Mouse (Mus musculus): Measurements from ENCODE around the gene Rnf157.
"Not testable (repeated sequence)": the region's sequence is repeated elsewhere in the genome, so short reads cannot be mapped to it uniquely, and the experiment has no call there.

The Rnf157 gene

GRCm38 (mm10) chr11:116416196-116416943 is 3.5 kb upstream of the Rnf157 start:
- DNase-seq, result no peak

- no peak for DNase-seq
Observed at GRCm38 (mm10) chr11:116413631-116414022, 795 bp upstream of the Rnf157 start.

- DNase-seq, result no peak
Observed at GRCm38 (mm10) chr11:116412028-116412827, 604 bp downstream of the Rnf157 start.

DNA sequence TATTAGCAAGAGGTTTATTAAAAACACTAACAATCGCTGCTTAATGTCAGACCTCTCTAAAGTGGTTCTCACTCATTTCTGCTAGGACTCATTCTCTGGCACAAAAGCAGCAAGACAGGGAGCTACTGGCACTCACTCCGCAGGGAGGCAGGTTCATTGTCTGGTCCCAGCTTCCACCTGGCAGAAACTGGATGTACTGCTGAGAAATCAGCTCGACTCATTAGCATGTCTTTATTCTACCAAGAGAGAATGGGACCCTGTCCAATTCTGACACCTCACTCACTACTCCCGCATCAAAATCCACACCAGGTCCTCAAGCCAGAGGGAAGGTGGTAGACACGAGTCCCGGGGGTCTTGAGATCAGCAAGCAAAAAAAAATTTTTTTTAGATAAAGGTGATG is 1.2 kb downstream of the Rnf157 start:
- no peak for DNase-seq

DNA sequence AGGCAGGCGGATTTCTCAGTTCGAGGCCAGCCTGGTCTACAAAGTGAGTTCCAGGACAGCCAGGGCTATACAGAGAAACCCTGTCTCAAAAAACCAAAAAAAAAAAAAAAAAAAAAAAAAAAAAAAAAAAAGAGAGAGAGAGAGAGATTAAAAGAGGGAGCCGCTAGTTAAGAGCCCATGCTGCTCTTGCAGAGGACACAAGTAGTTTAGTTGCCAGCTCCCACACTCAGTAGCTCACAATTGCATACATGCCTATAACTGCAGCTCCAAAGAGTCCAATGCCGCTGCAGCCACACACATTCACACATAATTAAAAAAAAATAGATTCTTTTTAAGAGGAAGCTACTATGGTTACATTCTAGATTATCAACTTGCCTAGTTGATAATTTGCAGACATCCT is 2.4 kb downstream of the Rnf157 start:
- not testable (repeated sequence) for DNase-seq

DNA sequence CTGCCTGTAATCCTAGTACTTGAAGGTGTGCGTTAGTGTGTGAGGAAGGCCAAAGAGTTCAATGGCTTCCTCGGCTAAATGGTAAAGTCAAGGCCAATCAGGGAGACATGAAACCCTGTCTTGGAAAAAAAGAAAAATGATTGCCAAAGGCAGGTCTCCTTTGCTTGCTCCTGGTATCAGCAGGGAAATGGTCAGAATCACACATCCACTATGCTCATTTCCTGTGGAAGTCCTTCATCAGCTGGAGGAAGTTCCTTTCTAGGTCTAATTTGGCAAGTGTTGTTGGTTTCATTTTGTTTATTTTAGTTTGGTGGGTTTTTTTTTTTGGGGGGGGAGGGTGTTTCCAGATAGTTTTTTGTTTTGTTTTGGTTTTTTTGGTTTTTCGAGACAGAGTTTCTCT is 3.8 kb downstream of the Rnf157 start:
- no peak for DNase-seq

DNA sequence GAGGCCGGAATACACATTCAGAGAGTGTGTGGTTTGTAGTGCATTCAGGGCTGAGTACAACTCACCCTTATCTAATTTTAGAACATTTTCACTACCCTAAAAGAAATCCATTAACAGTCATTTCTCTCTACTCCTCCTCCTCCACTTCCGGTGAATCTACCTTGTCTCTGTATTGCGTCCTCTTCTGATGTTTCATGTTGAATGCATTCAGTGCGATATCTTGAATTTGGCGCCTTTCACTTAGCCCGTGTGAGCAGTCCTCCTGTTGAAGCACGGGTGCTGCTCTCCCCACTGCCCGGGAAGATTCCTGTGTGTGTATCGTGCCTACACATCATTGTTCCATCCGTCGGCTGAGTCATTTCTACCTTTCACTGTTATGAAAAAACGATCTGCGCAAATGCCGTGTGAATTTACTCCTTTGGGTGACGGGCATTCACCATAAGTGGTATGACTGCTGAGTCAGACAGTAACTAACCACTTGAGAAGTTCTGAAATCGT is 6.6 kb downstream of the Rnf157 start:
- no peak for DNase-seq

GRCm38 (mm10) chr11:116405601-116406000 is 7.2 kb downstream of the Rnf157 start:
- DNase-seq, result no peak

DNA sequence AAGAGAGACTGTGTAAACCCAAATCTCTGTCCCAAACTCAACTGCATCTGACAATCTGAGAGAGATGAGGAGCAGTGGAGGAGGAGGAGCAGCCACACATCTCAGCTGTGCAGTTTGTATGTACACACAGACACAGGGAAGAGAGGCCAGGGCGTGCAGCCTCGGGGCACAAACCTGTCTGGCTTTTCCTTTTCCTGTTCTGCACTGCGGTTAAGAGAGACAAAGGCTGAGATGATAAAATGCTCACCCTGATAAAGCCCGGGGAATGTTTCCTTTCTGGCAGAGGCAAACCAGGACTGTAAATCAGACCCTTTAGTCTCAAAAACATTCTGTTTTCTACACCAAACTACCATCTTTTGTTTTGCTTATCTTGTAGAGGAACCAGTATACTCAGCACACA is 12.3 kb downstream of the Rnf157 start:
- DNase-seq, result no peak

GRCm38 (mm10) chr11:116398348-116398677 is 14.5 kb downstream of the Rnf157 start:
- DNase-seq, result no peak

- DNase-seq, result no peak
Observed at GRCm38 (mm10) chr11:116397517-116398347, 15.1 kb downstream of the Rnf157 start.

GRCm38 (mm10) chr11:116396934-116397330 is 15.9 kb downstream of the Rnf157 start:
- DNase-seq, result no peak

- no peak for DNase-seq
Observed at GRCm38 (mm10) chr11:116396276-116396933, 16.4 kb downstream of the Rnf157 start.

DNA sequence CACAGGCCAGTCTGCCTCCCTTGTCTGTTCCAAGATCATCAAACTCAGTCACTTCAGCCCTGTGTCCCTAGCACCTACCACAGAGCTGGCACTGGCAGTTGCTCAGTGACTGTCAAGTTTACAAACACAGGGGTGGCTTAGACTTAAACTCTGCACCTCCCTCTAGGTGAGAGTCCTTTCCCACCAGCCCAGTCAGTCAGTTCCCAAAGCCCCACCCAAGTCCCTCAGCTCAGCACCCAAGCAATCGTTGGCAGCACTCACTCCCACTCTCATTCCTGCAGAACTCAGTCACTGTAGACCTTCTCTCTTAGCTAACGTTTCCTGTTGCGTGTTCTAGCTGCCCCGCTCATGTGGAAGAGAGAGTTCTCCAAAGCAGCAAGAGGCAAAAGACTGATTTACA is 18.1 kb downstream of the Rnf157 start:
- no peak for DNase-seq

- peak; percentile 28 to 61 for DNase-seq
Observed at GRCm38 (mm10) chr11:116388841-116389480, 23.9 kb downstream of the Rnf157 start.

- DNase-seq, result no peak
Observed at GRCm38 (mm10) chr11:116387086-116388071, 25.5 kb downstream of the Rnf157 start.

GRCm38 (mm10) chr11:116385999-116386398 is 26.8 kb downstream of the Rnf157 start:
- no peak for DNase-seq

- DNase-seq, result no peak
Observed at GRCm38 (mm10) chr11:116384171-116384570, 28.7 kb downstream of the Rnf157 start.

DNA sequence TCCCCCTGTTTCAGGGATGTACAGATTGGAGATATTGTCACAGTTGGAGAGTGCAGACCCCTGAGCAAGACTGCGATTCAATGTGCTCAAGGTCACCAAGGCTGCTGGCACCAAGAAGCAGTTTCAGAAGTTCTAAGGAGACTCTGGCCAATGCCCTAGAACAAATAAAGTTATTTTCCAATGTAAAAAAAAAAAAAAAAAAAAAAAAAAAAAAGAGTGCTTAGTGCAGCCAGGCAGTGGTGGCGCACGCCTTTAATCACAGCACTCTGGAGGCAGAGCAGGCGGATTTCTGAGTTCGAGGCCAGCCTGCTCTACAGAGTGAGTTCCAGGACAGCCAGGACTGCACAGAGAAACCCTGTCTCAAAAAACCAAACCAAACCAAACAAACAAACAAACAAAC is 29.8 kb downstream of the Rnf157 start:
- not testable (repeated sequence) for DNase-seq

DNA sequence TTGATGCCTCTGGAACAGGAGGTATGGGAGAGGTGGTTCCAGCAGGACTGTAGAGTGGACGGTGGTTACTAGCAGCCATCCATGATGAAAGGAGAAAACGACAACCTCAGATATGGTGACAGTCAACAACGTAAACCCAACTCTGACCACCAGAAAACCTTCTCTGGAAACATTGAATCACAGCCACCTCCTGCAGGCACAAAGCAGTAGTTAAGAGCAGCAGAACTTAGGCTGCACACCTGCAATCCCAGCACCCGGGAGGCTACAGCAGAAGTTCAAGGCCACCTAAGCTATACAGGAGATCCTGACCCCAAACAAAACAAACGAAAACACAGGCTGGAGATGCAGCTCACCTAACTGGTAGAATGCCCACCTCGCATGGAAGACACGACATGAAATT is 32.1 kb downstream of the Rnf157 start:
- DNase-seq, result no peak

DNA sequence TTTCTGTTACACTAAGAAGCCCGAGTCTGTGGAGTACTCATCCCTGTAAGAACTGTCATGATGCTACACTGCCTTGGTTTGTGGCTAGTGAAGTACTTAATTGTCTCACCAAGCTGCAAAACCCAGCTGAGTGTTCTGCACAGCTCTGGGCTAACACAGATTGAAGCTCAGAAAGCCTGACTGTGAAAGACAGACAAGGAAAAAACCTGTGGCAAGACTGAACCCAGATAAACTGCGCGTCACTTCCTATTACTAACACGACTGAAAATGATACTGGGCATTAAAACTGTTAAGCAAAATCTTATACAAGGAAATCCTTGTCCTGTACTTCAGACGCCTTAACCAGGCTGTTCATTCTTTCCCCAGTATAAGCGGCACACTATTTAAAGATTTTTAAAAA is 33.3 kb downstream of the Rnf157 start:
- DNase-seq, result no peak
